Mouse (Mus musculus) common myeloid progenitor, adult 5-6 weeks (primary cell): ENCODE measurements around the gene Ptprk. TPM values are rescaled to one million over a fixed set of nuclear protein-coding genes. Genes with fewer than 3 reads are reported as not detected.

Experiments
- ATAC-seq: replicated peaks from 2 replicates; pipeline ENCODE4 v1.8.0; 2016; ENCODE audit warnings: low read depth, mild to moderate bottlenecking, moderate TSS enrichment, inconsistent platforms; ENCODE audit not compliant: poor library complexity, severe bottlenecking
- total RNA-seq: library from RNA; stranded (forward); fragments of 200-1000, 187-1606 nt; gene quantifications from 2 replicates; pipeline ENCODE4 v1.2.3, GENCODE M21; 2017

Gene Ptprk
- total RNA-seq, 1 experiment from 2014 or later: 0.73 TPM

- no peak for ATAC-seq
Measured at GRCm38 (mm10) chr10:28497791-28498190, 423.2 kb downstream of the Ptprk start.

GRCm38 (mm10) chr10:28498504-28498903 is 423.9 kb downstream of the Ptprk start:
- ATAC-seq: peak; percentile 52

GRCm38 (mm10) chr10:28513601-28514000 is 439.0 kb downstream of the Ptprk start:
- no peak for ATAC-seq

GRCm38 (mm10) chr10:28516147-28516546 is 441.5 kb downstream of the Ptprk start:
- ATAC-seq: peak; percentile 88

GRCm38 (mm10) chr10:28518297-28518696 is 443.7 kb downstream of the Ptprk start:
- ATAC-seq: peak; percentile 57

- ATAC-seq: peak; percentile 43
Measured at GRCm38 (mm10) chr10:28519861-28520260, 445.2 kb downstream of the Ptprk start.

- ATAC-seq: no peak
Measured at GRCm38 (mm10) chr10:28523992-28524735, 449.5 kb downstream of the Ptprk start.

GRCm38 (mm10) chr10:28540595-28540994 is 466.0 kb downstream of the Ptprk start:
- peak; percentile 97 for ATAC-seq

- no peak for ATAC-seq
Measured at GRCm38 (mm10) chr10:28542754-28543153, 468.1 kb downstream of the Ptprk start.

GRCm38 (mm10) chr10:28550549-28550948 is 475.9 kb downstream of the Ptprk start:
- no peak for ATAC-seq

GRCm38 (mm10) chr10:28552068-28552467 is 477.4 kb downstream of the Ptprk start:
- no peak for ATAC-seq

GRCm38 (mm10) chr10:28564110-28564674 is 489.6 kb downstream of the Ptprk start:
- no peak for ATAC-seq

- ATAC-seq: peak; percentile 93
Measured at GRCm38 (mm10) chr10:28566378-28566777, 491.8 kb downstream of the Ptprk start.

GRCm38 (mm10) chr10:28566828-28567227 is 492.2 kb downstream of the Ptprk start:
- ATAC-seq: no peak

GRCm38 (mm10) chr10:28567441-28567840 is 492.8 kb downstream of the Ptprk start:
- no peak for ATAC-seq

- ATAC-seq: no peak; the same call in 1 of the 2 replicates
Measured at GRCm38 (mm10) chr10:28568047-28568446, 493.4 kb downstream of the Ptprk start.

GRCm38 (mm10) chr10:28579596-28579995 is 505.0 kb downstream of the Ptprk start:
- peak; percentile 66 for ATAC-seq

GRCm38 (mm10) chr10:28586565-28587138 is 512.0 kb downstream of the Ptprk start:
- no peak for ATAC-seq

- ATAC-seq: no peak
Measured at GRCm38 (mm10) chr10:28588401-28588800, 513.8 kb downstream of the Ptprk start.

GRCm38 (mm10) chr10:28590822-28591221 is 516.2 kb downstream of the Ptprk start:
- no peak for ATAC-seq

GRCm38 (mm10) chr10:28593566-28594292 is 519.1 kb downstream of the Ptprk start:
- peak; percentile 93 for ATAC-seq
